Comparison of ENCODE assay signal across 7 mouse cellular contexts in genomic region chr17:3026859-3027258, GRCm38 (mm10).
DNase-seq lines count a peak whose midpoint lies in the region; ATAC-seq and TF ChIP-seq lines count a peak whose summit lies in the region.
"Not testable (repeated sequence)": the region's sequence is repeated elsewhere in the genome, so short reads cannot be mapped to it uniquely, and the experiment has no call there.

No protein-coding gene starts in this region.

- ATAC-seq in erythroid progenitor cell, adult 5-6 weeks (replicated peaks; ENCODE audit: low FRiP score, poor library complexity, severe bottlenecking), result 0 out of 2 replicates have a peak, but pooled peaks have one; percentile 34
- ATAC-seq in hindbrain, embryonic 13.5 days (ENCODE audit: low FRiP score), result 0 out of 2 replicates have a peak, but pooled peaks have one; percentile 8
- ATAC-seq in megakaryocyte progenitor cell, adult 5-6 weeks (replicated peaks; ENCODE audit: poor library complexity), result 0 out of 2 replicates have a peak, but pooled peaks have one; percentile 9
- ATAC-seq in midbrain, embryonic 14.5 days (ENCODE audit: low FRiP score, low TSS enrichment), result peak; percentile 60
- ATAC-seq in neutrophil, adult 5-6 weeks (ENCODE audit: extremely low read depth, insufficient number of reproducible peaks, low FRiP score, poor library complexity, severe bottlenecking), result peak; percentile 27; the same call in 1 of the 2 replicates

- not testable (repeated sequence) for TF ChIP-seq POLR2A in liver, adult 2 months (IDR thresholded peaks at IDR 0.05; ENCODE audit: extremely low read depth, insufficient read depth, low read length)

- H3K27me3 ChIP-seq in hindbrain, embryonic 13.5 days; liver, adult 2 months (ENCODE audit: control insufficient read depth, insufficient read depth, low read length); midbrain, embryonic 14.5 days (ENCODE audit: control insufficient read depth, insufficient read depth, low read length): not testable (repeated sequence)

- not testable (repeated sequence) for H3K27ac ChIP-seq in hindbrain, embryonic 13.5 days; liver, adult 2 months (replicated peaks; ENCODE audit: insufficient read depth, low read depth, low read length); midbrain, embryonic 14.5 days (replicated peaks; ENCODE audit: low read depth, low read length)

- not testable (repeated sequence) for H3K4me2 ChIP-seq in hindbrain, embryonic 13.5 days; midbrain, embryonic 14.5 days (ENCODE audit: low read length)

- H3K36me3 ChIP-seq in hindbrain, embryonic 13.5 days; liver, adult 2 months (ENCODE audit: control insufficient read depth, insufficient read depth, low read length); midbrain, embryonic 14.5 days (ENCODE audit: control insufficient read depth, insufficient read depth, low read length): not testable (repeated sequence)

- WGBS in hindbrain, embryonic 13.5 days, result 46% methylated on average over 1 of the region's 1 CpGs
- 43% methylated on average over 1 of the region's 1 CpGs for WGBS in liver, adult 2 months
- 81% methylated on average over 1 of the region's 1 CpGs for WGBS in midbrain, embryonic 14.5 days

- H3K79me2 ChIP-seq in liver, adult 2 months (ENCODE audit: control insufficient read depth, insufficient read depth, low read length), result not testable (repeated sequence)

- not testable (repeated sequence) for TF ChIP-seq CTCF in liver, adult 2 months (IDR thresholded peaks at IDR 0.05; ENCODE audit: low read depth, low read length)

- H3K9me3 ChIP-seq in hindbrain, embryonic 13.5 days, result peaks cover 59% of the 10 kb centered on the region
- H3K9me3 ChIP-seq in midbrain, embryonic 14.5 days (ENCODE audit: control insufficient read depth, low read length), result peaks cover 27% of the 10 kb centered on the region

- peak; percentile 37 for DNase-seq in heart, adult 11 months
- peak; percentile 4 for DNase-seq in liver, adult 2 months (ENCODE audit: extremely low read depth, low read depth, low spot score)
- not testable (repeated sequence) for DNase-seq in midbrain, embryonic 14.5 days

- H3K9ac ChIP-seq in hindbrain, embryonic 13.5 days; liver, adult 2 months (ENCODE audit: low read depth, low read length); midbrain, embryonic 14.5 days (replicated peaks; ENCODE audit: low read length): not testable (repeated sequence)

- H3K4me1 ChIP-seq in hindbrain, embryonic 13.5 days (replicated peaks); liver, adult 2 months (ENCODE audit: control insufficient read depth, insufficient read depth, low read length); midbrain, embryonic 14.5 days (ENCODE audit: control insufficient read depth, insufficient read depth, low read length): not testable (repeated sequence)

- H3K4me3 ChIP-seq in hindbrain, embryonic 13.5 days; liver, adult 2 months (ENCODE audit: insufficient read depth, low read depth, low read length); midbrain, embryonic 14.5 days (replicated peaks; ENCODE audit: low read depth, low read length): not testable (repeated sequence)

Comparison
In these comparisons a context has a peak if more than half of its experiments do, and no peak if none do; other contexts are left out.
1. ATAC-seq: peak in every context shown above with its lines; median percentile 60 in midbrain, embryonic 14.5 days; 34 in erythroid progenitor cell, adult 5-6 weeks; 27 in neutrophil, adult 5-6 weeks; 9 in megakaryocyte progenitor cell, adult 5-6 weeks; 8 in hindbrain, embryonic 13.5 days.